Mouse (Mus musculus): ENCODE results near the gene Synj1.

- no peak for TF ChIP-seq POLR2A (IDR thresholded peaks at IDR 0.05; ENCODE audit: low read depth, low read length)
- no peak for TF ChIP-seq KAT2A (IDR thresholded peaks at IDR 0.05; ENCODE audit: insufficient replicate concordance, low read length)
These were observed 14.5 kb downstream of the Synj1 start for GRCm38 (mm10) chr16:90996327-90997243.
